Mouse (Mus musculus) liver, postnatal 0 days (tissue): ENCODE results near the gene Slc35g1. TPM values are rescaled to one million over a fixed set of nuclear protein-coding genes. Genes with fewer than 3 reads are reported as not detected.

Experiments used
- ATAC-seq: fragments of 200-750 bp; cut with Nextera tagmentation; 2 replicates; pipeline ENCODE4 v1.8.0; 2017; ENCODE audit warnings: mild to moderate bottlenecking, moderate library complexity
- DNase-seq: peaks from one replicate; pipeline ENCODE4 v3.0.0-alpha.2; 2016
- H3K27ac ChIP-seq: fragments of 300-500 bp; sonication (generic); 2 replicates; pipeline ENCODE4 v1.5.1; 2014; ENCODE audit warnings: antibody characterized with exemption, moderate library complexity, mild to moderate bottlenecking, low read depth
- H3K27me3 ChIP-seq: fragments of 300-500 bp; sonication (generic); 2 replicates; pipeline ENCODE4 v1.6.1; 2014; ENCODE audit warnings: low read length, control low read depth, mixed read lengths; ENCODE audit not compliant: insufficient read depth
- H3K36me3 ChIP-seq: fragments of 300-500 bp; sonication (generic); replicated peaks from 2 replicates; pipeline ENCODE4 v1.6.1; 2014; ENCODE audit warnings: mild to moderate bottlenecking, control low read depth, low read length, moderate library complexity, mixed read lengths; ENCODE audit not compliant: insufficient read depth
- H3K4me1 ChIP-seq: fragments of 300-500 bp; sonication (generic); 2 replicates; pipeline ENCODE4 v1.6.1; 2014; ENCODE audit warnings: antibody characterized with exemption, mild to moderate bottlenecking, control low read depth; ENCODE audit not compliant: insufficient read depth
- H3K4me2 ChIP-seq: fragments of 300-500 bp; sonication (generic); 2 replicates; pipeline ENCODE4 v1.6.1; 2014; ENCODE audit warnings: low read depth, mild to moderate bottlenecking, low read length, moderate library complexity, mixed read lengths
- H3K4me3 ChIP-seq: fragments of 300-500 bp; sonication (generic); 2 replicates; pipeline ENCODE4 v1.5.1; 2014; ENCODE audit warnings: low read depth, low read length
- H3K9ac ChIP-seq: fragments of 300-500 bp; sonication (generic); replicated peaks from 2 replicates; pipeline ENCODE4 v1.6.1; 2014; ENCODE audit warnings: mild to moderate bottlenecking, moderate library complexity
- H3K9me3 ChIP-seq: fragments of 300-500 bp; sonication (generic); 2 replicates; pipeline ENCODE4 v1.6.1; 2016; ENCODE audit warnings: mild to moderate bottlenecking, control low read depth, low read length, mixed read lengths
- CTCF ChIP-seq: sonication (generic); IDR thresholded peaks from 2 replicates; pipeline ENCODE4 v1.5.1; 2016; ENCODE audit warnings: antibody characterized with exemption, low read depth
- EP300 ChIP-seq: IDR thresholded peaks from 2 replicates; pipeline ENCODE4 v1.6.1; 2016; ENCODE audit warnings: antibody characterized with exemption, low read depth, mild to moderate bottlenecking
- WGBS: fragments of 180-500 bp; shearing (Covaris S2); extraction: QIAGEN DNeasy Blood & Tissue Kit; methylation state at CpG from one replicate; pipeline ENCODE4 v1.1.7; 2014; ENCODE audit not compliant: insufficient replicate concordance; 5-methylcytosine and 5-hydroxymethylcytosine counted together
- polyA plus RNA-seq: library from polyadenylated mRNA; unstranded; fragments of >200 nt; fragmentation: Nextera tagmentation; extraction: Ambion mirVana; gene quantifications from 2 replicates; pipeline ENCODE4 v1.2.1, GENCODE M21; 2015

Slc35g1 gene
- polyA plus RNA-seq, 1 experiment from 2014 or later = 6.4 TPM

DNA sequence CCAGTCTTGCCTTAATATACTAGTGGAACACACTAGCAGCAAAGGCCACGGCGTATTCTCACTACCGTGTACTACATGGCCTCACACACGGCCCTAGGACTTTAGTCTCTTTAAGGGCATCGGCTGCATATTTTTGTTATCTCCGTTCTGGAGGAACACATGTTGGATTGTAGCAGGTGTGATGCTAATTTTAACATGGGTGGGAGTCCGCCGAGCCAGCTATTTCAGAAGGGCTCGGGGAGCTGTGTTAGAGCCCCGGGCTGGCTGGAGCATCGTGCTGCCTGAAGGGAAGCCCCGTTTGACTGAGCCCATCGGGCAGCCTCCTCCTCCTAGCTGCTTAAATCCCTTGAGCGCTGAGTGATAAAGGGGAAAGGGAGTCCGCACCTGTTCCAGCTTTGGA is 39.4 kb downstream of the Slc35g1 start:
- WGBS = 82% methylated on average over 15 of the region's 15 CpGs
- H3K27me3 ChIP-seq = no peaks in the 10 kb centered on the region
- H3K4me1 ChIP-seq = no peaks in the 10 kb centered on the region
- TF ChIP-seq EP300 = no peak
- ATAC-seq (no peak), DNase-seq (no peak)
- H3K9me3 ChIP-seq = no peaks in the 10 kb centered on the region
- H3K4me3 ChIP-seq = no peak overlapping the region
- no peak overlapping the region for H3K27ac ChIP-seq
- no peaks in the 10 kb centered on the region for H3K36me3 ChIP-seq
- no peak overlapping the region for H3K9ac ChIP-seq
- no peak overlapping the region for H3K4me2 ChIP-seq

DNA sequence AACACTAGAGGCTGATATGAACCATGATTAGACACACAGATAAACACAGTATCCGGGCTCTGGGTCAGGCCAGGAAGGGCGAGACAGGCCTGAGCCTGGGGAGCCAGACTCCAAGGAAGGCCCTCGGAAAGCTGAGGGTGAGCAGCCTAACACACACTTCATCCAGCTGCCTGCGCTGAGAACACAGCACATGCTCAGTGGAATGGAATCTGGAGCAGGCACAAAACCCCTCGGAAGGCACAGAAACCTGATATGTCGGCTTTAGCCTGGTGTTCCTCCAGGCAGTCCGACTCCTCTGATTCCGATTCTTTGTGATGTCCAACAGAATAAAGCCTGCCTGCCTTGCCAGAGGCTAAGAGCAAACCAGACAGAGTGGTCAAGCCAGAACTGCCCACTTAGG is 46.1 kb downstream of the Slc35g1 start:
- H3K27me3 ChIP-seq = no peaks in the 10 kb centered on the region
- no peaks in the 10 kb centered on the region for H3K4me1 ChIP-seq
- H3K4me2 ChIP-seq = no peak overlapping the region
- H3K27ac ChIP-seq = no peak overlapping the region
- 80% methylated on average over 8 of the region's 8 CpGs for WGBS
- DNase-seq = no peak
- no peak overlapping the region for H3K4me3 ChIP-seq
- H3K9me3 ChIP-seq = no peaks in the 10 kb centered on the region
- no peak overlapping the region for H3K9ac ChIP-seq
- no peaks in the 10 kb centered on the region for H3K36me3 ChIP-seq
- TF ChIP-seq CTCF (no peak), EP300 (no peak)
- no peak for ATAC-seq

DNA sequence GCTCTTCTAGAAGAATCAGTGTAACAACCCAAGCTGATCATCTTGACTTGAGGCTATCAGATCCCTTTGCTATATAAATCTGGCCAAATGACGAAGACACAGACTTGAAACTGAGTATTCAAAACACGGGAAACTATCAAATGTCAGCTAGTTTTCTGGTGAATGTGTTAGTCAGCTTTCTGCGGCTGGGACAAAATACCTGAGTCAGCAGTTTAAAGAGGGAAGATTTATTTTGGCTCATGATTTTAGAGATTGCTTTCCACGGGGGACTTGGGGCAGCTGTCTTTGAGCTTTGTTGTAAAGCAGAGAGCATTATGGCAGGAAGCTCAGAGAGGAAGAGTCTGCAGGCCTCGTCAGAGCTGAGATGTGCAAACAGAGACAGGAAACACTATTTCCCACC is 50.0 kb downstream of the Slc35g1 start:
- no peak for DNase-seq
- Histone ChIP-seq H3K27me3 (no peaks in the 10 kb centered on the region), H3K9me3 (no peaks in the 10 kb centered on the region), H3K4me1 (no peaks in the 10 kb centered on the region), H3K9ac (no peak overlapping the region), H3K27ac (no peak overlapping the region), H3K4me2 (no peak overlapping the region), H3K36me3 (no peaks in the 10 kb centered on the region), H3K4me3 (no peak overlapping the region)
- no peak for ATAC-seq
- 56% methylated on average over 5 of the region's 5 CpGs for WGBS
- TF ChIP-seq CTCF = no peak
- TF ChIP-seq EP300 = no peak

Other genes with a start within 250 kb of the Slc35g1 start
- 16.6 and 18.6 TPM in 2 replicates for gene Fra10ac1, start 171.8 kb upstream of the Slc35g1 start, polyA plus RNA-seq
- 0.12 TPM in 1 of 2 replicates, not detected in the other for gene Lgi1, start 131.4 kb upstream of the Slc35g1 start, polyA plus RNA-seq
- gene Plce1, start 85.1 kb downstream of the Slc35g1 start, polyA plus RNA-seq = 0.60 and 0.77 TPM in 2 replicates